Mouse (Mus musculus): ENCODE data around the gene Cfd. TPM values are rescaled to one million over a fixed set of nuclear protein-coding genes. Genes with fewer than 3 reads are reported as not detected.
A peak's percentile ranks its signal among the peaks of the same experiment; 100 is the strongest.

Cfd gene
- polyA plus RNA-seq, 2 experiments, result 0.29 TPM; not detected in 1

DNA sequence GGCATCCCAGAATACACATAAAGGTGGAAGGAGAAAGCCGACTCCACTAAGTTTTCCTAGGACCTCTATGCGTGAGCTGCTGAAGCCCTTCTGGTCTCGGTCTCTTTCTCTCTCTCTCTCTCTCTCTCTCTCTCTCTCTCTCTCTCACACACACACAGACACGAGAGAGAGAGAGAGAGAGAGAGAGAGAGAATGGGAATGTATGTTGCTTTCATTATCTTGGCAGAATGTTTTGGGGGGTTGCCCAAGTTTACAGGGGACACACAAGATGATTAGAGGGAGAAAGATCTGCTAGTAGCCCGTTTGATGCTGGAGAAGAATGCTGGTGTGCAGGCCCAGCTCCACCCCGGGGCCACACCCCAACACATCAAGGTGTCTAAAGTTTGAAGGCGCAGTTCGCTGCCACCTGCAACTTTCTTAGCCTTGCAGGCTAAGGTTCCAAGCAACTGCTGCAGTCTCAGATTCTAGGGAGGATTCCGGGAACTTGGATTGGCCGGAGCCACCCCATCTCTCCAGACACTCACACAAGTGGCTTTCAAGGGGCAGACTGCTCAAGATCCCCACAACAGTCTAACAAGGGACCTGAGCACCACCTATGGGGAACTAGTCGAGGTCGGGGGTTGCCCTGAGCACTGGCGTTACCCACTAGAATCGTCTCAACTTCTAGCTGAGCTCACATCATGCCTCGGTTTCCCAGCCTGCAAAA lies 35.3 kb downstream of the Cfd start:
- peak overlapping the region; percentile 98 for H3K4me2 ChIP-seq (ENCODE audit: low read depth)
- peak overlapping the region; percentile 74 to 87 for H3K4me3 ChIP-seq (ENCODE audit: insufficient read depth in 1 of 2, low read depth in 2 of 2, low read length in 2 of 2)
- WGBS (ENCODE audit: insufficient replicate concordance), result 9% methylated on average over 15 of the region's 15 CpGs
- no peaks in the 10 kb centered on the region for H3K36me3 ChIP-seq (replicated peaks; ENCODE audit: control insufficient read depth, insufficient read depth, low read depth)
- DNase-seq (ENCODE audit: low read depth in 3 of 3, low spot score in 3 of 3), result no peak
- peaks cover 17% of the 10 kb centered on the region for H3K27me3 ChIP-seq (ENCODE audit: control insufficient read depth, insufficient read depth, low read length)
- TF ChIP-seq CTCF (IDR thresholded peaks at IDR 0.05; ENCODE audit: low read depth) (no peak), EP300 (IDR thresholded peaks at IDR 0.05; ENCODE audit: low read depth) (no peak)
- ATAC-seq (ENCODE audit: insufficient read depth), result peak; percentile 1; the same call in 1 of the 2 replicates
- H3K4me1 ChIP-seq (replicated peaks; ENCODE audit: control insufficient read depth in 2 of 2, insufficient read depth in 2 of 2, low read length in 1 of 2), result peaks cover 9 to 12% of the 10 kb centered on the region in 2 experiments
- H3K9ac ChIP-seq (replicated peaks), result peak overlapping the region; percentile 78
- no peaks in the 10 kb centered on the region for H3K9me3 ChIP-seq (ENCODE audit: control insufficient read depth, low read length)
- peak overlapping the region; percentile 58 for H3K27ac ChIP-seq

DNA sequence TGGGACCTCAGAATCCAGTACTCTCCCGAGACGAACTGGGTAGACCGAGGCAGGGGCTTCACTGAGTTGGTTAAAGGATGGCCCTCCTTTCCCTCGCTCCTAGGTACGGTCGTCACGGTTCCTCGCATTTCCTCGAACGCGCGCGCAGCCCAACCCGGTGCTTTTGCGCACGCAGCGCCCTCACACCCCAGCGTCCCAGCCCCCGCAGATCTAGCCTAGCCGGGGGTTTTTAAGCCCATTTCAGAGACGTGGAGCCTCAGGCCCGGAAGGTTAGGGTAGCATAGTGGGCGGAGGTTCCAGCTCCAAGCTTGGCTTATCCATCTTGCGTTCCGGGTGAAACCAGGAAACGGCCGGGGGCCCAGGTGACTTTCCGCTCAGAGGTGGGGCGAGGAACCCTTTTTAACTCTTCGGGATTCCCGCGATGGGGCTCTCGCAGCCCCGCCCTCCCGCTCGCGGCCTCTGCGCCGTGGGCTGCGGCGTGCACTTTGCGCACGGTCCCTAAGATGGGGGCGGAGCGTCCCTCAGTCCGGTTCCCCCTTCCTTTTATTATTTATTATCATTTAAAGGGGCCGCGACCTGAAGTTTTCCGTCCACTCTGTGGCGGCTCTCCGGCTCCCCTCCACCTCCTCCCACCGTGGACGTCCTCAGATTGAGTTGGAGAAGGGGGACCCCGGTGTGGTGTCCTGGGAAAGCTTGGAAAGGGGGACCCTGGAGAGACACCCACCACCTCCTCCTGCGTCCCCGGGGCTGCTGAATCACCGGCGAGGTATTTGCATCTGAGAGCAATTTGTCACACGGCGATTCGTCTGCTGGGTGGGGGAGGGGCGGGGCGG lies 36.1 kb downstream of the Cfd start, which contains the start of gene Arid3a:
Arid3a (plus strand) TSS at position 553 of the 833 bp plus-strand sequence.
- no peaks in the 10 kb centered on the region for H3K9me3 ChIP-seq (ENCODE audit: control insufficient read depth, low read length)
- H3K9ac ChIP-seq (replicated peaks), result peak within 1 kb of the TSS; percentile 78
- H3K36me3 ChIP-seq (replicated peaks; ENCODE audit: control insufficient read depth, insufficient read depth, low read depth), result no peaks in the 10 kb centered on the region
- peaks cover 9 to 12% of the 10 kb centered on the region in 2 experiments for H3K4me1 ChIP-seq (replicated peaks; ENCODE audit: control insufficient read depth in 2 of 2, insufficient read depth in 2 of 2, low read length in 1 of 2)
- TF ChIP-seq EP300 (IDR thresholded peaks at IDR 0.05; ENCODE audit: low read depth), result 0 out of 2 replicates have a peak, but pooled peaks have one; percentile 23
- TF ChIP-seq CTCF (IDR thresholded peaks at IDR 0.05; ENCODE audit: low read depth), result peak; percentile 5; the same call in 1 of the 2 replicates
- H3K27me3 ChIP-seq (ENCODE audit: control insufficient read depth, insufficient read depth, low read length), result peaks cover 9% of the 10 kb centered on the region
- H3K27ac ChIP-seq, result peak within 1 kb of the TSS; percentile 58
- under 1% methylated on average over 63 of the region's 63 CpGs for WGBS (ENCODE audit: insufficient replicate concordance)
- DNase-seq (ENCODE audit: low read depth in 3 of 3, low spot score in 3 of 3) (peak; percentile 77 to 82 (median 77)), ATAC-seq (ENCODE audit: insufficient read depth) (peak; percentile 78)
- H3K4me3 ChIP-seq (ENCODE audit: insufficient read depth in 1 of 2, low read depth in 2 of 2, low read length in 2 of 2), result peak within 1 kb of the TSS; percentile 74 to 87
- H3K4me2 ChIP-seq (ENCODE audit: low read depth), result peak within 1 kb of the TSS; percentile 98

DNA sequence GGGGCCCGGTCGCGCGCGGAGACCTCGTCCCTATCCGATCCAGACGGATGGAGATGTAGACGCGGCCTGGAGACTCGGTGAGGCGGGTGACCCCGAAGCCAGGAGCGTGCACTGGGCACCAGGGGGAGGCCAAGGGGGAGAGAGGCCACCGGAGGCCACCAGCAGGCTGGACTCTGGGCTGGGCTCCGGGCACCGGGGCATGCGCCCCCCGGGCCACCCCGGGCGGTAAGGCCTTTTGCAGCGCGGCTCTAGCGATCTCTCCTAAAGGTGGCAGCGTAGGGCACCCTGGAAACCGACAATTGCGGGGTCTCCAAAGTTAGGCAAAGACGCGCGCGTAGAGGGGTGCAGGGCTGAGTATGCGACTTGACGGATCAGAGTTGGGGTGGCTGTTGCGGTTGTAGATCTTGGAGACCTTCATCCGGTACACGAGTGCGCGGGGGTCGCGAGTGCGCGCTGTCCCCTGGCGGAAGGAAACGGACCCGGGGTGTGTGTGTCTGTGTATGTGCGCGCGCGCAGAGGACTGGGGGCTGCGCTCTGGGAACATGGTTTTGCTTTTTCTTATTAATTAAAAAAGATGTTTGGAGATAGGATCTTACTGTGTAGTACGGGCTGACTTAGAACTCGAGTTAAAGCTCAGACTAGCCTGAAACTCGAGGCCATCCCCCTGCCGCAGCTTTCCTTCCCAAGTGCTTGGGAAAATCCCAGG lies 36.8 kb downstream of the Cfd start:
- H3K4me2 ChIP-seq (ENCODE audit: low read depth), result peak overlapping the region; percentile 98
- DNase-seq (ENCODE audit: low read depth in 3 of 3, low spot score in 3 of 3), result no peak
- H3K4me3 ChIP-seq (ENCODE audit: insufficient read depth in 1 of 2, low read depth in 2 of 2, low read length in 2 of 2), result peak overlapping the region; percentile 74 to 87
- no peaks in the 10 kb centered on the region; the same call in 1 of the 2 replicates for H3K36me3 ChIP-seq (replicated peaks; ENCODE audit: control insufficient read depth, insufficient read depth, low read depth)
- peaks cover 9 to 12% of the 10 kb centered on the region in 2 experiments for H3K4me1 ChIP-seq (replicated peaks; ENCODE audit: control insufficient read depth in 2 of 2, insufficient read depth in 2 of 2, low read length in 1 of 2)
- under 1% methylated on average over 54 of the region's 54 CpGs for WGBS (ENCODE audit: insufficient replicate concordance)
- H3K27me3 ChIP-seq (ENCODE audit: control insufficient read depth, insufficient read depth, low read length), result peaks cover 1% of the 10 kb centered on the region
- peak; percentile 37 for TF ChIP-seq CTCF (IDR thresholded peaks at IDR 0.05; ENCODE audit: low read depth)
- TF ChIP-seq EP300 (IDR thresholded peaks at IDR 0.05; ENCODE audit: low read depth), result no peak
- peak; percentile 27 for ATAC-seq (ENCODE audit: insufficient read depth)
- peak overlapping the region; percentile 51 for H3K27ac ChIP-seq
- H3K9ac ChIP-seq (replicated peaks), result peak overlapping the region; percentile 78
- no peaks in the 10 kb centered on the region for H3K9me3 ChIP-seq (ENCODE audit: control insufficient read depth, low read length)

DNA sequence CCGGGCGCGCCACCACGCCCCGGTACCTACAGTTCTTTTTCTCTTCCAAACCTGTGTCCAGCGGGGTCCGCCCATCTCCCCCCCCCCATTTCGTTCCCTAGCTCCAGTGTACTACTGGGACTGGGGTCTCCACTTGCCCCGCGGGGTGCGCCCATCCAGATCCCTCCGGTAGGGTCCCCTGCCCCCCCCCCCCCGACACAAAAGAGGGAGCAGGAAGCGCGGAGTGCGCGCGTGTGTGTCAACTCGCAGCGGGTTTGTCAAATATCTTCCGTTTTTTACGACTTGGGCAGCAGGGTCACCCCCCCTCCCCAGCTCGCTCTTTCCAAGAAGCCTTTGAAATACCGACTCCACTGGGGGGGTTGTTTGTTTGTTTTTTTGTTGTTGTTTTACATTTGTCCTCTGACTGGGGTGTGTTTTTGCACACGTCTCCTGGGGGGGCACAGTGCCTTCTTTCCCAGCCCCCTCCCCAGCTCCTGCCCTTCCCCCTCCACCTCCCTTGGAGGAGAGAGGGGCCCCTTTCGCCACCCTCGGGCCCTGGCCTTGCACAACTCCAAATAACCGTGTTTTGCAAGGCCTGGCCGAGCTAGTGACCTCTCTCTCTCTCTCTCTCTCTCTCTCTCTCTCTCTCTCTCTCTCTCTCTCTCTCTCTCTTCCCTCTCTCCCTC lies 37.5 kb downstream of the Cfd start:
- H3K36me3 ChIP-seq (replicated peaks; ENCODE audit: control insufficient read depth, insufficient read depth, low read depth), result no peaks in the 10 kb centered on the region; the same call in 1 of the 2 replicates
- H3K27ac ChIP-seq, result no peak overlapping the region; the same call in none of the 2 replicates
- ATAC-seq (ENCODE audit: insufficient read depth) (no peak), DNase-seq (ENCODE audit: low read depth in 3 of 3, low spot score in 3 of 3) (no peak)
- TF ChIP-seq EP300 (IDR thresholded peaks at IDR 0.05; ENCODE audit: low read depth) (no peak), CTCF (IDR thresholded peaks at IDR 0.05; ENCODE audit: low read depth) (no peak)
- H3K9ac ChIP-seq (replicated peaks), result peak overlapping the region; percentile 78
- 1% methylated on average over 29 of the region's 29 CpGs for WGBS (ENCODE audit: insufficient replicate concordance)
- H3K27me3 ChIP-seq (ENCODE audit: control insufficient read depth, insufficient read depth, low read length), result no peaks in the 10 kb centered on the region
- peak overlapping the region; percentile 98 for H3K4me2 ChIP-seq (ENCODE audit: low read depth)
- peaks cover 9 to 12% of the 10 kb centered on the region in 2 experiments for H3K4me1 ChIP-seq (replicated peaks; ENCODE audit: control insufficient read depth in 2 of 2, insufficient read depth in 2 of 2, low read length in 1 of 2)
- H3K4me3 ChIP-seq (ENCODE audit: insufficient read depth in 1 of 2, low read depth in 2 of 2, low read length in 2 of 2), result peak overlapping the region; percentile 74 to 87
- H3K9me3 ChIP-seq (ENCODE audit: control insufficient read depth, low read length), result no peaks in the 10 kb centered on the region
